Mouse (Mus musculus) liver, embryonic 11.5 days (tissue): ENCODE data around the gene Tmem120b. TPM values are rescaled to one million over a fixed set of nuclear protein-coding genes. Genes with fewer than 3 reads are reported as not detected.

ENCODE experiments used
- ATAC-seq: fragments of 200-750 bp; cut with Nextera tagmentation; replicated peaks from 2 replicates; pipeline ENCODE4 v1.8.0; 2017; ENCODE audit warnings: moderate number of reproducible peaks, mild to moderate bottlenecking, moderate TSS enrichment, moderate library complexity; ENCODE audit not compliant: low FRiP score
- DNase-seq: peaks from one replicate; pipeline ENCODE4 v3.0.0-alpha.2; 2017; ENCODE audit warnings: low spot score
- H3K27ac ChIP-seq: fragments of 300-500 bp; sonication (generic); 2 replicates; pipeline ENCODE4 v1.5.1; 2014; ENCODE audit warnings: mild to moderate bottlenecking, low read depth, low read length, control low read depth
- H3K27me3 ChIP-seq: fragments of 300-500 bp; sonication (generic); replicated peaks from 2 replicates; pipeline ENCODE4 v1.6.1; 2014; ENCODE audit warnings: low read length, mixed read lengths; ENCODE audit not compliant: control insufficient read depth, insufficient read depth
- H3K36me3 ChIP-seq: fragments of 300-500 bp; sonication (generic); 2 replicates; pipeline ENCODE4 v1.6.1; 2014; ENCODE audit warnings: mild to moderate bottlenecking, low read length, moderate library complexity, mixed read lengths; ENCODE audit not compliant: control insufficient read depth, insufficient read depth
- H3K4me1 ChIP-seq: fragments of 300-500 bp; sonication (generic); replicated peaks from 2 replicates; pipeline ENCODE4 v1.6.1; 2014; ENCODE audit warnings: low read length, mixed read lengths; ENCODE audit not compliant: control insufficient read depth, insufficient read depth
- H3K4me2 ChIP-seq: fragments of 300-500 bp; sonication (generic); 2 replicates; pipeline ENCODE4 v1.6.1; 2014; ENCODE audit warnings: mild to moderate bottlenecking, control low read depth, moderate library complexity
- H3K4me3 ChIP-seq: fragments of 300-500 bp; sonication (generic); 2 replicates; pipeline ENCODE4 v1.5.1; 2014; ENCODE audit warnings: low read depth, low read length, control low read depth
- H3K9ac ChIP-seq: fragments of 300-500 bp; sonication (generic); 2 replicates; pipeline ENCODE4 v1.6.1; 2014; ENCODE audit warnings: low read depth, low read length, control low read depth
- H3K9me3 ChIP-seq: fragments of 300-500 bp; sonication (generic); 2 replicates; pipeline ENCODE4 v1.6.1; 2016; ENCODE audit warnings: low read length, inconsistent platforms, mixed read lengths; ENCODE audit not compliant: control insufficient read depth
- WGBS: fragments of 180-500 bp; shearing (Covaris S2); extraction: QIAGEN DNeasy Blood & Tissue Kit; methylation state at CpG from one replicate; pipeline ENCODE4 v1.1.7; 2014; 5-methylcytosine and 5-hydroxymethylcytosine counted together
- polyA plus RNA-seq: library from polyadenylated mRNA; unstranded; fragments of >200 nt; fragmentation: Nextera tagmentation; extraction: Ambion mirVana; gene quantifications from 2 replicates; pipeline ENCODE4 v1.2.1, GENCODE M21; 2014

Gene Tmem120b
- polyA plus RNA-seq, 1 experiment from 2014 or later, result 24.3 TPM

GRCm38 (mm10) chr5:123110296-123110721 lies 42.1 kb downstream of the Tmem120b start:
- no peak overlapping the region for H3K9ac ChIP-seq
- H3K9me3 ChIP-seq, result no peaks in the 10 kb centered on the region
- no peaks in the 10 kb centered on the region for H3K27me3 ChIP-seq
- H3K27ac ChIP-seq, result no peak overlapping the region
- DNase-seq (no peak), ATAC-seq (no peak)
- no peaks in the 10 kb centered on the region for H3K36me3 ChIP-seq
- H3K4me3 ChIP-seq, result no peak overlapping the region
- WGBS, result 88% methylated on average over 13 of the region's 13 CpGs
- no peaks in the 10 kb centered on the region; the same call in 1 of the 2 replicates for H3K4me1 ChIP-seq
- no peak overlapping the region for H3K4me2 ChIP-seq

DNA sequence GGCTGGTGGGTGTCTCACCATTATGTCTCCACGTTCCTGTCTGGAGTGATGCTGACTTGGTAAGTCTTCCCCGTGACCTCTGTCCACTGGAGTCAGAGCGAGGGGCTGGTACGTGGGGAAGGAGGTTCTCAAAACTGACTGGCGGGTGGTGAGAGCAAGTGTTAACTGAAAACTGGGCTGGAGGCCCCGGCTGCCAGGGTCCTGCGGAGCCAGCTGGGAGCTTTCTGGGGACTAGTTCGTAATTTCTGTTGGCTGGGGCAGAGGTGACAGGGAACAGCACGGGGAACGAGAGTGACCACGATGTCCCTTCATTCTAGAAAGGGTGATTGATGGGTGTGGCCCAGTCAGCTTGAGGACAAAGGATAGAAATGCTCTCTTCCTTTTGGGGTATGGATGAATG lies 45.9 kb downstream of the Tmem120b start:
- Histone ChIP-seq H3K9ac (no peak overlapping the region), H3K27ac (no peak overlapping the region), H3K9me3 (no peaks in the 10 kb centered on the region), H3K4me2 (no peak overlapping the region), H3K27me3 (no peaks in the 10 kb centered on the region), H3K4me3 (no peak overlapping the region), H3K4me1 (peaks cover 2% of the 10 kb centered on the region; the same call in 1 of the 2 replicates), H3K36me3 (no peaks in the 10 kb centered on the region)
- ATAC-seq (no peak), DNase-seq (no peak)
- 75% methylated on average over 11 of the region's 11 CpGs for WGBS

DNA sequence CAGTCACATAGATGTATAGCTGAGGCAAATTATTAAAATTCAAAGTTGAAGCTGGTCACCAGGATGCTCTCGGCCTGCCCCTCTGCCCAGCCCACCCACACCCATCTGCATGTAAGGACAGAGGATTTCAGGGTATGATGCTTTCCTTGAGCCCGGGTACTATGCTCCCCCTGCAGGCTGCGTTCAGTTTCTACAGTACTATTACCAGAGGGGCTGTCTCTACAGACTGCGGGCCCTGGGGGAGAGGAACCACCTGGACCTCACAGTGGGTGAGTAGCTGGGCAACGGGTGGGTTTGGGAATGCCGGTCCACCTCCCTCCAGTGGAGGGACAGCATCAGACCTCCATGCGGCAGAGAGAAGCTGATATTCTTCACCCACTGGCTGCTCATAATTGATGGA lies 46.7 kb downstream of the Tmem120b start:
- whole genome bisulfite sequencing, result 53% methylated on average over 7 of the region's 7 CpGs
- H3K4me2 ChIP-seq, result no peak overlapping the region
- H3K4me3 ChIP-seq, result no peak overlapping the region
- no peaks in the 10 kb centered on the region for H3K36me3 ChIP-seq
- H3K9ac ChIP-seq, result no peak overlapping the region
- no peak for ATAC-seq
- H3K27me3 ChIP-seq, result no peaks in the 10 kb centered on the region
- H3K9me3 ChIP-seq, result no peaks in the 10 kb centered on the region
- H3K4me1 ChIP-seq, result 0 out of 2 replicates have a peak, but pooled peaks cover 2% of the 10 kb centered on the region
- H3K27ac ChIP-seq, result no peak overlapping the region
- DNase-seq, result no peak

DNA sequence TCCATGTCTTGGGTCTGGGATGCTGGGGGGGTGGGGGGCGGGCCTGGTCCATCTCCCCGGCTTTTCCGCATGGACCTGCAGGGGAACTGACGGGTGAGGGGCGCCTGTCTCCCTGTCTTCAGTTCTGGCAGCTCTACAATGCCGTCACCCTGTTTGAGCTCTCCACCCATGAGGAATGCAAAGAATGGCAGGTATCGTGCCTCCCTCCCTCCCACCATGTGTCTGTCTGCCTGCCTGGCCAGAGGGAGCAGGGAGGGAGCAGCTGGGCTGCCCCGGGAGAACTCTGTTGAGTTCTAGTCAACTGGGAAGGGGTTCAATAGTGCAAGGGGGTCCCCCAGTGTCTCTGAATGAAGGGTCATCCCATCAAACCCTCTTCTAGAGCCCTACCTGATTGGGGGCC lies 47.9 kb downstream of the Tmem120b start:
- Histone ChIP-seq H3K9ac (no peak overlapping the region), H3K9me3 (no peaks in the 10 kb centered on the region), H3K4me2 (no peak overlapping the region), H3K36me3 (no peaks in the 10 kb centered on the region), H3K4me3 (no peak overlapping the region), H3K27me3 (no peaks in the 10 kb centered on the region), H3K27ac (no peak overlapping the region), H3K4me1 (peaks cover 2% of the 10 kb centered on the region; the same call in 1 of the 2 replicates)
- DNase-seq (no peak), ATAC-seq (no peak)
- WGBS, result 67% methylated on average over 8 of the region's 8 CpGs

GRCm38 (mm10) chr5:123117257-123117656 lies 49.0 kb downstream of the Tmem120b start:
- Histone ChIP-seq H3K9ac (no peak overlapping the region), H3K4me2 (no peak overlapping the region), H3K27ac (no peak overlapping the region), H3K9me3 (no peaks in the 10 kb centered on the region), H3K36me3 (no peaks in the 10 kb centered on the region), H3K27me3 (no peaks in the 10 kb centered on the region), H3K4me1 (peaks cover 2% of the 10 kb centered on the region; the same call in 1 of the 2 replicates), H3K4me3 (no peak overlapping the region)
- WGBS, result 15% methylated on average over 10 of the region's 10 CpGs
- DNase-seq, result peak; percentile 77
- peak; percentile 65 for ATAC-seq

GRCm38 (mm10) chr5:123117773-123118172 lies 49.6 kb downstream of the Tmem120b start:
- no peaks in the 10 kb centered on the region for H3K36me3 ChIP-seq
- H3K27ac ChIP-seq, result no peak overlapping the region
- H3K27me3 ChIP-seq, result no peaks in the 10 kb centered on the region
- H3K4me1 ChIP-seq, result peaks cover 2% of the 10 kb centered on the region; the same call in 1 of the 2 replicates
- no peak overlapping the region for H3K4me2 ChIP-seq
- 85% methylated on average over 8 of the region's 8 CpGs for WGBS
- ATAC-seq, result no peak
- no peak overlapping the region for H3K4me3 ChIP-seq
- no peaks in the 10 kb centered on the region for H3K9me3 ChIP-seq
- no peak overlapping the region for H3K9ac ChIP-seq
- DNase-seq, result no peak

GRCm38 (mm10) chr5:123118826-123119225 lies 50.6 kb downstream of the Tmem120b start:
- H3K4me2 ChIP-seq, result no peak overlapping the region
- 43% methylated on average over 10 of the region's 10 CpGs for WGBS
- H3K4me3 ChIP-seq, result no peak overlapping the region
- no peaks in the 10 kb centered on the region for H3K27me3 ChIP-seq
- no peaks in the 10 kb centered on the region for H3K36me3 ChIP-seq
- H3K9me3 ChIP-seq, result no peaks in the 10 kb centered on the region
- H3K27ac ChIP-seq, result no peak overlapping the region
- ATAC-seq (peak; percentile 44; the same call in 1 of the 2 replicates), DNase-seq (no peak)
- H3K4me1 ChIP-seq, result peaks cover 2% of the 10 kb centered on the region; the same call in 1 of the 2 replicates
- H3K9ac ChIP-seq, result no peak overlapping the region

DNA sequence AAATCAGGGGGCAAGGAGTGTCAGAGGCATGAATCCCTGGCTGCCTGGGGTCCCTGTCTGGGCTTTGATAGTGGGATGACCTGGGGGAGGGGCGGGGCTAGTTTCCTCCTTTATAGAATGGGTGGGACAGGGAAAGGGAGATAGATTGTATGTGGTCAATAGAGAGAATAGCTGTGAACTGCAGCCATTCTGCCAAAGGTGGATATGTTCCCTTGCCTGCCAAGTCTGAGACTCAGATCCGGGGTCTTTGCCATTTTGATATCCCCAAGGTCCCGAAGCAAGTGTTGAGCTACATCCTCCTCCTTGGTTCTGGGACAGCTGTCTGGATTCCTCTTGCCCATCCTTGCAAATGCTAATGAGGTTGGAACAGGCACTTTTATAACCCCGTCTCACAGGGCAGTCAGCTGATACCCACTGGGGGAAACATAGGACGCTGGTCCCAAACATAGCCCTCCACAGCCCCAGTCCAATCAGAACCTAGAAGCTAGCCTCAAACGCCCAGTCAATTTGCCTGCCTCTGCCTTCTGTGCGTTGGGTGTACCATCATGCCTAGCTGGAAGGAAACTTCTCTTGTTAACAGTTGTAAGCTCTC lies 52.5 kb downstream of the Tmem120b start:
- Histone ChIP-seq H3K4me2 (no peak overlapping the region), H3K27me3 (no peaks in the 10 kb centered on the region), H3K4me1 (peaks cover 11% of the 10 kb centered on the region), H3K9me3 (no peaks in the 10 kb centered on the region), H3K27ac (no peak overlapping the region), H3K36me3 (no peaks in the 10 kb centered on the region), H3K4me3 (no peak overlapping the region), H3K9ac (no peak overlapping the region)
- ATAC-seq, result no peak
- WGBS, result 85% methylated on average over 7 of the region's 7 CpGs
- no peak for DNase-seq

- 83% methylated on average over 4 of the region's 4 CpGs for WGBS
- H3K9ac ChIP-seq, result no peak overlapping the region
- peaks cover 19% of the 10 kb centered on the region for H3K4me1 ChIP-seq
- DNase-seq (no peak), ATAC-seq (no peak)
- no peaks in the 10 kb centered on the region for H3K27me3 ChIP-seq
- H3K36me3 ChIP-seq, result no peaks in the 10 kb centered on the region
- no peaks in the 10 kb centered on the region for H3K9me3 ChIP-seq
- H3K4me3 ChIP-seq, result no peak overlapping the region
- no peak overlapping the region for H3K4me2 ChIP-seq
- H3K27ac ChIP-seq, result no peak overlapping the region
These were observed 54.0 kb downstream of the Tmem120b start for GRCm38 (mm10) chr5:123122181-123122580.
